ENCODE assay signal across 9 mouse cellular contexts in genomic region chr19:23058502-23058900, GRCm38 (mm10).
DNase-seq lines count a peak whose midpoint lies in the region; ATAC-seq and TF ChIP-seq lines count a peak whose summit lies in the region.
"Had no signal": no experiment of that assay in that cellular context is flagged by ENCODE, and none has a peak within 500 bp of the region (broad histone marks: within the 10 kb centered on the region; RNA-seq: fewer than 3 reads in every experiment).

No protein-coding gene starts in this region.

- no peak overlapping the region for H3K4me2 ChIP-seq in kidney, postnatal 0 days (ENCODE audit: low read length)
- no peak overlapping the region for H3K4me2 ChIP-seq in embryonic facial prominence, embryonic 12.5 days (replicated peaks)

- peak overlapping the region; percentile 90 for H3K27ac ChIP-seq in kidney, postnatal 0 days
- 0 out of 2 replicates have a peak overlapping the region, but pooled peaks have one; percentile 12 for H3K27ac ChIP-seq in embryonic facial prominence, embryonic 12.5 days

- no peak overlapping the region for H3K9ac ChIP-seq in kidney, postnatal 0 days (ENCODE audit: low read depth, low read length)
- no peak overlapping the region for H3K9ac ChIP-seq in embryonic facial prominence, embryonic 12.5 days
- H3K9ac ChIP-seq: embryonic facial prominence, embryonic 15.5 days had no signal

- no peaks in the 10 kb centered on the region for H3K9me3 ChIP-seq in kidney, postnatal 0 days (replicated peaks; ENCODE audit: low read length)
- no peaks in the 10 kb centered on the region for H3K9me3 ChIP-seq in embryonic facial prominence, embryonic 12.5 days
- H3K9me3 ChIP-seq: embryonic facial prominence, embryonic 15.5 days had no signal

- H3K4me1 ChIP-seq in kidney, postnatal 0 days (replicated peaks; ENCODE audit: insufficient read depth, low read length), result peaks cover 16% of the 10 kb centered on the region
- H3K4me1 ChIP-seq in embryonic facial prominence, embryonic 12.5 days, result peaks cover 8% of the 10 kb centered on the region

- no peak for DNase-seq in kidney, postnatal 0 days (ENCODE audit: low spot score)
- DNase-seq in kidney, postnatal 36 days, result no peak
- peak; percentile 71 for DNase-seq in ZHBTc4 (ENCODE audit: low read depth, low spot score)
- peak; percentile 86 for DNase-seq in lung, postnatal 25 days (ENCODE audit: low spot score)
- no peak for DNase-seq in frontal cortex, postnatal 36 days (ENCODE audit: low spot score in 2 of 2)
- DNase-seq in adrenal gland, postnatal 14 days, result no peak
- DNase-seq in cerebellum, adult 11 months, result no peak

- TF ChIP-seq CTCF in kidney, postnatal 0 days (IDR thresholded peaks at IDR 0.05; ENCODE audit: low read depth), result no peak

- no peak overlapping the region for H3K4me3 ChIP-seq in kidney, postnatal 0 days (replicated peaks; ENCODE audit: low read depth, low read length)
- H3K4me3 ChIP-seq in embryonic facial prominence, embryonic 12.5 days, result no peak overlapping the region
- H3K4me3 ChIP-seq: embryonic facial prominence, embryonic 15.5 days had no signal

- no peaks in the 10 kb centered on the region for H3K27me3 ChIP-seq in kidney, postnatal 0 days (ENCODE audit: insufficient read depth, low read length)
- no peaks in the 10 kb centered on the region for H3K27me3 ChIP-seq in embryonic facial prominence, embryonic 12.5 days
- H3K27me3 ChIP-seq: embryonic facial prominence, embryonic 15.5 days had no signal

- WGBS in kidney, postnatal 0 days, result 46% methylated on average over 4 of the region's 4 CpGs
- 58% methylated on average over 4 of the region's 4 CpGs for WGBS in embryonic facial prominence, embryonic 12.5 days

- ATAC-seq in kidney, postnatal 0 days (replicated peaks; ENCODE audit: low FRiP score, low read depth), result no peak
- ATAC-seq in embryonic facial prominence, embryonic 12.5 days (ENCODE audit: insufficient number of reproducible peaks, insufficient read depth, low FRiP score, low TSS enrichment), result no peak

- no peaks in the 10 kb centered on the region for H3K36me3 ChIP-seq in kidney, postnatal 0 days (ENCODE audit: insufficient read depth, low read length)
- H3K36me3 ChIP-seq in embryonic facial prominence, embryonic 12.5 days, result no peaks in the 10 kb centered on the region
- H3K36me3 ChIP-seq: embryonic facial prominence, embryonic 15.5 days had no signal

Comparison
In these comparisons a context has a peak if more than half of its experiments do, and no peak if none do; other contexts are left out.
1. DNase-seq: peak in ZHBTc4 (single experiment) and lung, postnatal 25 days (single experiment); none in kidney, postnatal 0 days (single experiment), kidney, postnatal 36 days (0 of 2), frontal cortex, postnatal 36 days (0 of 2), adrenal gland, postnatal 14 days (single experiment) and cerebellum, adult 11 months (single experiment).